Mouse (Mus musculus) bone marrow macrophage, adult 2 months (primary cell): ENCODE results near the gene Fmn2.

ENCODE experiments used
- CTCF ChIP-seq: IDR thresholded peaks from 2 replicates; pipeline ENCODE4 v1.5.1; 2012; ENCODE audit warnings: low read depth, mild to moderate bottlenecking, low read length, moderate library complexity
- POLR2A ChIP-seq: IDR thresholded peaks from 2 replicates; pipeline ENCODE4 v1.6.1; 2012; ENCODE audit warnings: mild to moderate bottlenecking, low read depth, low read length, borderline replicate concordance

GRCm38 (mm10) chr1:174654565-174654964 lies 152.9 kb downstream of the Fmn2 start:
- no peak for TF ChIP-seq POLR2A
- no peak for TF ChIP-seq CTCF
